Comparison of ENCODE assay signal across 8 mouse cellular contexts in genomic region chr8:57488312-57488765, GRCm38 (mm10). TPM values are rescaled to one million over a fixed set of nuclear protein-coding genes. Genes with fewer than 3 reads are reported as not detected.
A peak's percentile ranks its signal among the peaks of the same experiment; 100 is the strongest.
DNase-seq lines count a peak whose midpoint lies in the region; ATAC-seq and TF ChIP-seq lines count a peak whose summit lies in the region.

No protein-coding gene starts in this region.

- peak; percentile 53 for TF ChIP-seq POLR2A in myocyte (IDR thresholded peaks at IDR 0.05; ENCODE audit: insufficient read length, low read depth)

- no peaks in the 10 kb centered on the region for H3K9me3 ChIP-seq in embryonic facial prominence, embryonic 11.5 days (replicated peaks; ENCODE audit: control insufficient read depth, low read length)
- H3K9me3 ChIP-seq in liver, embryonic 11.5 days (ENCODE audit: control insufficient read depth, low read length) = no peaks in the 10 kb centered on the region
- H3K9me3 ChIP-seq in stomach, embryonic 15.5 days = no peaks in the 10 kb centered on the region

- DNase-seq in A20 (ENCODE audit: low read depth, low spot score) = peak; percentile 92
- DNase-seq in adrenal gland, adult 8-10 months = peak; percentile 54
- DNase-seq in embryonic facial prominence, embryonic 11.5 days (ENCODE audit: low spot score) = peak; percentile 71
- DNase-seq in heart, adult 8-10 months (ENCODE audit: low spot score) = peak; percentile 57
- DNase-seq in kidney, adult 8-10 months = peak; percentile 79 to 89
- peak; percentile 79 for DNase-seq in liver, embryonic 11.5 days (ENCODE audit: low spot score)

- no peaks in the 10 kb centered on the region for H3K4me1 ChIP-seq in embryonic facial prominence, embryonic 11.5 days (ENCODE audit: control insufficient read depth, insufficient read depth, low read length)
- peaks cover 4% of the 10 kb centered on the region for H3K4me1 ChIP-seq in liver, embryonic 11.5 days (replicated peaks; ENCODE audit: control insufficient read depth, insufficient read depth, low read length)
- no peaks in the 10 kb centered on the region for H3K4me1 ChIP-seq in stomach, embryonic 15.5 days

- peak overlapping the region; percentile 61 for H3K4me2 ChIP-seq in embryonic facial prominence, embryonic 11.5 days (ENCODE audit: low read depth, low read length)
- peak overlapping the region; percentile 89 for H3K4me2 ChIP-seq in liver, embryonic 11.5 days
- peak overlapping the region; percentile 65 for H3K4me2 ChIP-seq in myocyte (ENCODE audit: low read depth)
- H3K4me2 ChIP-seq in stomach, embryonic 15.5 days = peak overlapping the region; percentile 93

- H3K9ac ChIP-seq in embryonic facial prominence, embryonic 11.5 days (replicated peaks; ENCODE audit: low read length) = peak overlapping the region; percentile 51
- H3K9ac ChIP-seq in liver, embryonic 11.5 days (ENCODE audit: low read depth, low read length) = peak overlapping the region; percentile 82
- peak overlapping the region; percentile 54 for H3K9ac ChIP-seq in stomach, embryonic 15.5 days

- peak; percentile 14; the same call in 1 of the 2 replicates for ATAC-seq in embryonic facial prominence, embryonic 11.5 days (replicated peaks; ENCODE audit: insufficient number of reproducible peaks, low FRiP score, low TSS enrichment, low read depth)
- peak; percentile 65 for ATAC-seq in liver, embryonic 11.5 days (replicated peaks; ENCODE audit: low FRiP score)
- peak; percentile 30; the same call in 1 of the 2 replicates for ATAC-seq in stomach, embryonic 15.5 days (ENCODE audit: insufficient read depth, low FRiP score, low read depth)

- peaks cover 21% of the 10 kb centered on the region for H3K79me2 ChIP-seq in myocyte (ENCODE audit: control insufficient read depth, insufficient read depth)

- 0 out of 2 replicates have a peak overlapping the region, but pooled peaks have one; percentile 22 for H3K27ac ChIP-seq in embryonic facial prominence, embryonic 11.5 days (replicated peaks; ENCODE audit: low read depth, low read length)
- peak overlapping the region; percentile 85 for H3K27ac ChIP-seq in liver, embryonic 11.5 days (ENCODE audit: low read depth, low read length)
- H3K27ac ChIP-seq in stomach, embryonic 15.5 days = peak overlapping the region; percentile 96

- H3K36me3 ChIP-seq in embryonic facial prominence, embryonic 11.5 days (replicated peaks; ENCODE audit: control insufficient read depth, insufficient read depth, low read depth, low read length) = no peaks in the 10 kb centered on the region; the same call in 1 of the 2 replicates
- H3K36me3 ChIP-seq in liver, embryonic 11.5 days (ENCODE audit: control insufficient read depth, insufficient read depth, low read length) = no peaks in the 10 kb centered on the region; the same call in 1 of the 2 replicates
- peaks cover 20% of the 10 kb centered on the region for H3K36me3 ChIP-seq in myocyte (ENCODE audit: control insufficient read depth, insufficient read depth)
- H3K36me3 ChIP-seq in stomach, embryonic 15.5 days = no peaks in the 10 kb centered on the region

- H3K27me3 ChIP-seq in embryonic facial prominence, embryonic 11.5 days (ENCODE audit: control insufficient read depth, insufficient read depth, low read length) = no peaks in the 10 kb centered on the region
- no peaks in the 10 kb centered on the region for H3K27me3 ChIP-seq in liver, embryonic 11.5 days (replicated peaks; ENCODE audit: control insufficient read depth, insufficient read depth, low read length)
- no peaks in the 10 kb centered on the region for H3K27me3 ChIP-seq in myocyte (ENCODE audit: control insufficient read depth, insufficient read depth, insufficient read length)
- H3K27me3 ChIP-seq in stomach, embryonic 15.5 days (replicated peaks) = no peaks in the 10 kb centered on the region

- H3ac ChIP-seq in myocyte (ENCODE audit: control insufficient read depth, insufficient read length) = peak overlapping the region; percentile 28

- H3K4me3 ChIP-seq in embryonic facial prominence, embryonic 11.5 days (ENCODE audit: low read depth, low read length) = peak overlapping the region; percentile 50
- H3K4me3 ChIP-seq in liver, embryonic 11.5 days (ENCODE audit: low read depth, low read length) = peak overlapping the region; percentile 94
- peak overlapping the region; percentile 82 for H3K4me3 ChIP-seq in myocyte
- peak overlapping the region; percentile 86 for H3K4me3 ChIP-seq in stomach, embryonic 15.5 days (replicated peaks)

- under 1% methylated on average over 25 of the region's 25 CpGs for WGBS in embryonic facial prominence, embryonic 11.5 days
- WGBS in liver, embryonic 11.5 days = 0% methylated on average over 25 of the region's 25 CpGs
- WGBS in stomach, embryonic 15.5 days = under 1% methylated on average over 25 of the region's 25 CpGs

TF ChIP-seq in myocyte, 11 proteins besides CTCF, POLR2A, EP300 and RAD21:
- TF ChIP-seq REST (IDR thresholded peaks at IDR 0.05; ENCODE audit: insufficient read depth, insufficient read length) (no peak), E2F4 (IDR thresholded peaks at IDR 0.05; ENCODE audit: insufficient read depth) (no peak), TCF3 (IDR thresholded peaks at IDR 0.05; ENCODE audit: insufficient read length, low read depth) (no peak), POLR2AphosphoS2 (IDR thresholded peaks at IDR 0.05; ENCODE audit: insufficient read length, low read depth) (peak; percentile 66), MAX (IDR thresholded peaks at IDR 0.05; ENCODE audit: low read depth) (no peak), MYOD1 (IDR thresholded peaks at IDR 0.05; ENCODE audit: control insufficient read depth in 1 of 3, insufficient read length in 2 of 3, low read depth in 2 of 3) (no peak)
TF ChIP-seq in myocyte: peak in this region for 1.

RNA-seq across cellular contexts. Expression of gene Sap30, which starts 0.7 kb away (rescaled TPM):
- total RNA-seq in adrenal gland, adult 8-10 months (2022) = 10 to 100 TPM; 12.0 to 16.9 (median 12.8) TPM
- 85.6 and 94.5 TPM in 2 replicates for polyA plus RNA-seq in embryonic facial prominence, embryonic 11.5 days (2014; fragmentation: Nextera tagmentation; extraction: Ambion mirVana)
- 10 to 100 TPM; 13.2 to 15.6 (median 14.3) TPM for total RNA-seq in heart, adult 8-10 months (2022)
- polyA plus RNA-seq in liver, embryonic 11.5 days (2014; fragmentation: Nextera tagmentation; extraction: Ambion mirVana) = 42.9 and 45.7 TPM in 2 replicates
- polyA plus RNA-seq in myocyte (2012; fragmentation: generic; extraction: Trizol) = 32.5 TPM
- 36.9 and 37.4 TPM in 2 replicates for polyA plus RNA-seq in stomach, embryonic 15.5 days (2015; fragmentation: Nextera tagmentation; extraction: Ambion mirVana)

RNA-seq across cellular contexts. Expression of gene Hmgb2, which starts 23.4 kb away (rescaled TPM):
- total RNA-seq in adrenal gland, adult 8-10 months (2022) = 10 to 100 TPM; 11.8 to 18.1 (median 14.3) TPM
- 509 and 581 TPM in 2 replicates for polyA plus RNA-seq in embryonic facial prominence, embryonic 11.5 days (2014; fragmentation: Nextera tagmentation; extraction: Ambion mirVana)
- 10 to 100 TPM; 14.2 to 17.3 (median 14.8) TPM for total RNA-seq in heart, adult 8-10 months (2022)
- polyA plus RNA-seq in liver, embryonic 11.5 days (2014; fragmentation: Nextera tagmentation; extraction: Ambion mirVana) = 539 and 542 TPM in 2 replicates
- 24.9 TPM for polyA plus RNA-seq in myocyte (2012; fragmentation: generic; extraction: Trizol)
- polyA plus RNA-seq in stomach, embryonic 15.5 days (2015; fragmentation: Nextera tagmentation; extraction: Ambion mirVana) = 312 and 353 TPM in 2 replicates

RNA-seq across cellular contexts. Expression of gene Scrg1, which starts 32.6 kb away (rescaled TPM):
- total RNA-seq in adrenal gland, adult 8-10 months (2022) = under 1 TPM in 2 of 4 experiments, not detected in 2; 0.59 to 0.75 TPM
- polyA plus RNA-seq in embryonic facial prominence, embryonic 11.5 days (2014; fragmentation: Nextera tagmentation; extraction: Ambion mirVana) = 2.5 and 2.9 TPM in 2 replicates
- total RNA-seq in heart, adult 8-10 months (2022) = not detected
- not detected in 2 replicates for polyA plus RNA-seq in liver, embryonic 11.5 days (2014; fragmentation: Nextera tagmentation; extraction: Ambion mirVana)
- polyA plus RNA-seq in myocyte (2012; fragmentation: generic; extraction: Trizol) = not detected
- polyA plus RNA-seq in stomach, embryonic 15.5 days (2015; fragmentation: Nextera tagmentation; extraction: Ambion mirVana) = 0.53 and 0.79 TPM in 2 replicates

Comparison
In these comparisons a context has a peak if more than half of its experiments do, and no peak if none do; other contexts are left out.
1. Peak in every context shown above with its lines: DNase-seq, ATAC-seq, H3K4me3 ChIP-seq and H3K27ac ChIP-seq.
2. ATAC-seq: peak in every context shown above with its lines; median percentile 65 in liver, embryonic 11.5 days; 30 in stomach, embryonic 15.5 days; 14 in embryonic facial prominence, embryonic 11.5 days.
3. H3K27ac ChIP-seq: peak in every context shown above with its lines; median percentile 96 in stomach, embryonic 15.5 days; 85 in liver, embryonic 11.5 days; 22 in embryonic facial prominence, embryonic 11.5 days.
4. RNA of gene Hmgb2, which starts 23.4 kb away (polyA plus RNA-seq): 509 to 581 TPM in embryonic facial prominence, embryonic 11.5 days, 539 to 542 TPM in liver, embryonic 11.5 days and 312 to 353 TPM in stomach, embryonic 15.5 days; 24.9 TPM in myocyte (single experiment); every median in the first group is over 10 times any median in the second.